Mouse (Mus musculus) bone marrow macrophage, adult 2 months (primary cell): ENCODE results near the gene Cd3d. TPM values are rescaled to one million over a fixed set of nuclear protein-coding genes. Genes with fewer than 3 reads are reported as not detected.

Source experiments
- H3K27ac ChIP-seq: 2 replicates; pipeline ENCODE4 v1.5.1; 2012; ENCODE audit warnings: low read depth, low read length; ENCODE audit not compliant: insufficient read depth
- H3K4me1 ChIP-seq: 2 replicates; pipeline ENCODE4 v1.6.1; 2012; ENCODE audit warnings: low read length; ENCODE audit not compliant: control insufficient read depth, insufficient read depth
- H3K4me3 ChIP-seq: 2 replicates; pipeline ENCODE4 v1.5.1; 2012; ENCODE audit warnings: mild to moderate bottlenecking, low read length, moderate library complexity; ENCODE audit not compliant: insufficient read depth
- CTCF ChIP-seq: IDR thresholded peaks from 2 replicates; pipeline ENCODE4 v1.5.1; 2012; ENCODE audit warnings: low read depth, mild to moderate bottlenecking, low read length, moderate library complexity
- POLR2A ChIP-seq: IDR thresholded peaks from 2 replicates; pipeline ENCODE4 v1.6.1; 2012; ENCODE audit warnings: mild to moderate bottlenecking, low read depth, low read length, borderline replicate concordance
- polyA plus RNA-seq: library from polyadenylated mRNA; stranded (reverse); fragments of >200 nt; gene quantifications from 2 replicates; pipeline ENCODE4 v1.2.4, GENCODE M21; 2012; ENCODE audit not compliant: missing spikeins, insufficient read depth, insufficient read length

The Cd3d gene
- polyA plus RNA-seq, 1 experiment, result not detected

DNA sequence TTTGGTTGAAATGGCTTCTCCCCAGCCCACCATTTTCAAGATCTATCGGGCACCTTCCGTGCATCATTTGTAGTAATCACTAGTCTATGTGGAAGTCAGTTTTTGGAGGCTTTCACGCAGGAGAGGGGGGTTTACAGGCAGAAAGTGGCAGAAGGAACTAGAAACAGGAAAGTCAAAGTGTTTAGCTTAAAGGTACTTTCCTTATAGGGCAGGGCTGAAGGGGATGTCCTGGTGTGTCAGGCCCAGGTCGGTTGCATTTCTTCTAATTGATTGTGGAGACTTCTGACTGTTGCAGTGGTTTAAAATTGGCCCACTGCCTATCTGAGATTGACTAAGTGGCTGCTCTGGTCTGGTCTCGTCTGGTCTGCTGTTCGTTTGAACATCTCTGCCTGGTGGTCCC is 48.8 kb downstream of the Cd3d start:
- H3K27ac ChIP-seq, result no peak overlapping the region
- H3K4me3 ChIP-seq, result no peak overlapping the region
- H3K4me1 ChIP-seq, result no peaks in the 10 kb centered on the region
- TF ChIP-seq CTCF (no peak), POLR2A (no peak)

DNA sequence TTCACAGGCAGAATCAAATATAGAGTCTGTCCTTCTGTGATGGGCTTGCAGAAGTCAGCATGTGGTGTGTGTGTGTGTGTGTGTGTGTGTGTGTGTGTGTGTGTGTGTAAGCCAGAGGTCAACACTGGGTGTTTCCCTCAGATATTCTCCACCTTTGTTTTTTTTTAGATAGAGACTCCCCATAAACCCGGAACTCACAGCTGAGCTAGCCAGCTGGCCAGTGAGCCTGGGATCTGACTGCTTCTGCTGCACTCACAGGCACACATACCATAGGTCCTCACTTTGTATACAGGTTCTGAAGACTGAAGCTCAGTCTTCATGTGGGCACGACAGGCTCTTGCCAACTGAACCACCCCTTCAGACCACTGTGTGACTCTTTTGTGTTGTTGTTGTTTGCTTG is 50.7 kb downstream of the Cd3d start:
- Histone ChIP-seq H3K27ac (no peak overlapping the region), H3K4me1 (no peaks in the 10 kb centered on the region), H3K4me3 (no peak overlapping the region)
- TF ChIP-seq CTCF, result no peak
- no peak for TF ChIP-seq POLR2A

DNA sequence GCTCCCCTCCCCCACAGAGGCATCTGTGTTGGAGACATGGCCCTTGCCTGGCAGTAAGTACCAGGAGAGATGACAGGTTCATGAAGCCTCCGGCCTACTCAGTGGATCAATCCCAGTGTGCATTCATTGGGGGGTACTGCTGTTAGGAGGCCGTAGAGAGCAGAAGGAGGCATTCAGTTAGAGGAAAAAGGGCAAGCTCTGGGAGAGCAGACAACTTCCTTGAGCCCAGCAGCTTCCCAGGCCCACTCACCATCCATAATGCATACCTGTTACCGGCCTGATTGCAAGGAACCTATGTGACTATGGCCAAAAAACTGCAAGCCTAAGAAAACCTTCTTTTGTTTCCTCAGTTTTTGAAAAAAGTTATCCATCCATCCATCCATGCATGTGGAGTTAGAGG is 52.9 kb downstream of the Cd3d start:
- TF ChIP-seq CTCF, result no peak
- no peak for TF ChIP-seq POLR2A
- Histone ChIP-seq H3K27ac (no peak overlapping the region), H3K4me1 (no peaks in the 10 kb centered on the region), H3K4me3 (no peak overlapping the region)

Other genes with a start within 250 kb of the Cd3d start
- gene Phldb1, start 246.6 kb upstream of the Cd3d start, polyA plus RNA-seq, result 4.3 and 4.4 TPM in 2 replicates
- 79.8 and 86.7 TPM in 2 replicates for gene Arcn1, start 213.9 kb upstream of the Cd3d start, polyA plus RNA-seq
- 75.1 and 86.7 TPM in 2 replicates for gene Ift46, start 213.9 kb upstream of the Cd3d start, polyA plus RNA-seq
- 1.4 and 1.9 TPM in 2 replicates for gene Tmem25, start 182.5 kb upstream of the Cd3d start, polyA plus RNA-seq
- gene Ttc36, start 178.7 kb upstream of the Cd3d start, polyA plus RNA-seq, result not detected in 2 replicates
- gene Kmt2a, start 100.5 kb upstream of the Cd3d start, polyA plus RNA-seq, result 31.6 and 32.2 TPM in 2 replicates
- 311 and 441 TPM in 2 replicates for gene Atp5l, start 61.0 kb upstream of the Cd3d start, polyA plus RNA-seq
- gene Ube4a, start 16.2 kb upstream of the Cd3d start, polyA plus RNA-seq, result 40.7 and 48.0 TPM in 2 replicates
- not detected in 2 replicates for gene Cd3g, start 1.4 kb upstream of the Cd3d start, polyA plus RNA-seq
- not detected in 2 replicates for gene Cd3e, start 27.8 kb downstream of the Cd3d start, polyA plus RNA-seq
- not detected in 2 replicates for gene Mpzl2, start 58.0 kb downstream of the Cd3d start, polyA plus RNA-seq
- gene Mpzl3, start 73.4 kb downstream of the Cd3d start, polyA plus RNA-seq, result 0.73 and 1.1 TPM in 2 replicates
- gene Jaml, start 97.4 kb downstream of the Cd3d start, polyA plus RNA-seq, result 12.1 and 16.3 TPM in 2 replicates
- gene Scn2b, start 136.0 kb downstream of the Cd3d start, polyA plus RNA-seq, result 0.23 TPM in 1 of 2 replicates, not detected in the other
- 0.11 TPM in 1 of 2 replicates, not detected in the other for gene Scn4b, start 156.6 kb downstream of the Cd3d start, polyA plus RNA-seq
- 2.6 and 3.7 TPM in 2 replicates for gene BC049352, start 200.2 kb downstream of the Cd3d start, polyA plus RNA-seq
- 2.0 and 2.2 TPM in 2 replicates for gene Tmprss4, start 222.3 kb downstream of the Cd3d start, polyA plus RNA-seq